Mouse (Mus musculus) cerebellum, adult 2 months (tissue): ENCODE measurements around the gene Adpgk.

ENCODE experiments used
- CTCF ChIP-seq: fragments of 200-500 bp; IDR thresholded peaks from 2 replicates; pipeline ENCODE4 v1.5.1; 2011; ENCODE audit warnings: low read depth, mild to moderate bottlenecking, control low read depth, low read length, moderate library complexity, borderline replicate concordance; ENCODE audit not compliant: insufficient read depth
- POLR2A ChIP-seq: fragments of 200-500 bp; IDR thresholded peaks from 2 replicates; pipeline ENCODE4 v1.6.1; 2011; ENCODE audit warnings: low read length, control low read depth, borderline replicate concordance; ENCODE audit not compliant: insufficient read depth

DNA sequence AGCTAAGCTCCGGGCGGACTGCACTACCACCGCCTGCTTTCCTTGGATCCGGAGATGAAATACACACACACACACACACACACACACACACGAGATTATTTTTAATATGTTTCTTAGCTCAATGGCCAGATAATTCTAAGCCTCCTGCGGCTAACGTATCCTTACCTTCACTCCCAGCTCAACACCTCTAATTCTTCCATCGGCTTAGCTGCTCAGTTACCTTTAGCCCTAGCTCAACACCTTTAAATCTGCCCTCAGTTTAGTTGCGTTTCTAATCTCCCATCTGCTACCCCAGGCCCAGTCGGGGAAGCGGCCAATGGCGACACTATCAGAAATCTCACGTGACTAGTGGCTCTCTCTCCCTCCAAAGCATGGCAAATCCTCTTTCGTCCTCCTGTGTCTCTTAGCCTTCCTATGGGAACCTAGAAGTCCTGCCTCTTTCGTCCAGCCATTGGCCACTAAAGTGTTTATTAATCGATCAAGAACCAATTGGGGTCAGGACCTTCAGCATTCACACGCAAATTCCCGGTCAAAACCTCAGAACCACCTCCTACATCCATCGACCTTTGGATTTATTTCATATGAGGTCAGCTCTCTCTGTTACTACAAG lies 16.4 kb upstream of the Adpgk start:
- TF ChIP-seq CTCF = no peak
- TF ChIP-seq POLR2A = no peak
